Mouse (Mus musculus): ENCODE results near the gene Zfp969. TPM values are rescaled to one million over a fixed set of nuclear protein-coding genes. Genes with fewer than 3 reads are reported as not detected.
"Not testable (repeated sequence)": the region's sequence is repeated elsewhere in the genome, so short reads cannot be mapped to it uniquely, and the experiment has no call there.

Gene Zfp969
- polyA plus RNA-seq (2015; fragmentation: Nextera tagmentation; extraction: Ambion mirVana) = 11.8 and 12.4 TPM in 2 replicates

DNA sequence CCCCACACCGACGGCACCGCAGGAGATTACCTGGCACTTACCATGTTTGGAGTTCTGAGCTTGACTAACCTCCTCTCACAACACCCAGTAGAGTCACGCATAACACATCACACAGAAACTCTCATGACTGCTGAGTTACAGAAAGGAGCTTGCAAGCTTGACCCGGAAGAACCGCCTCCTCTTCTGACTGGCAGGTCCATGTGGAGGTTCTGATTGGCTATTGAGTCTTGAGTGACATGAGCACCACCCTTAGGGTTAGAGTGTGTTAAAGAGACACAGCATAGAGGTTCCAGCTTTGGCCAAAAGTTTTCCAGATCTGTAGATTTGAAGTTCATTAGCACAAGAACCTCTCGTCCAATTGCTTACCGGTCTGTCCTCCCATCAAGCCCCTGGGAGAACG, at the start of gene Zfp969:
Gene Zfp969 (minus strand): TSS at position 101 of the 400 bp plus-strand sequence.
- H3K27me3 ChIP-seq; H3K27ac ChIP-seq; ATAC-seq (ENCODE audit: low FRiP score); H3K9ac ChIP-seq; H3K9me3 ChIP-seq; H3K4me1 ChIP-seq (replicated peaks); H3K4me2 ChIP-seq; H3K4me3 ChIP-seq; H3K36me3 ChIP-seq: not testable (repeated sequence)
- WGBS = no CpG with 5 or more reads among the region's 9 CpGs

DNA sequence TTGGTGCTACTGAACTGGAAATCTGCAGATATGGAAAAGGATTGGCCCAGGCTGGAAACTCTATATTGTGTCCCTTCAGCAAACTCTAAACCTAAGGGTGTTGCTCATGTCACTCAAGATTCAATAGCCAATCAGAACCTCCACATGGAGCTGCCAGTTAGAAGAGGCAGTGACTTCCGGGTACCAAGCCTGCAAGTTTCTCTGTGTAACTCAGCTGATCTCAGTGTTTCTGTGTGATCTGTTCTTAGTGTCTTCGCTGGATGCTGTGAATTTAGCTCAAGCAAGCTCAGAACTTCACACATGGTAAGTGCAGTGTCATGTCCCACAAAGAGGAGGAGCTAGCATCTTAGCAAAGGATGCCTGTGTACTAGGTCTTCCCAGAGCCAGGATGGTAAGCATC, 37.8 kb upstream of the Zfp969 start, which contains the start of gene Gm2007:
Gene Gm2007 (plus strand): TSS at position 301 of the 400 bp plus-strand sequence.
- not testable (repeated sequence) for H3K4me1 ChIP-seq (replicated peaks); H3K4me2 ChIP-seq; H3K36me3 ChIP-seq; H3K9ac ChIP-seq; H3K9me3 ChIP-seq; H3K27ac ChIP-seq; H3K27me3 ChIP-seq; ATAC-seq (ENCODE audit: low FRiP score); H3K4me3 ChIP-seq
- no CpG with 5 or more reads among the region's 2 CpGs for WGBS

DNA sequence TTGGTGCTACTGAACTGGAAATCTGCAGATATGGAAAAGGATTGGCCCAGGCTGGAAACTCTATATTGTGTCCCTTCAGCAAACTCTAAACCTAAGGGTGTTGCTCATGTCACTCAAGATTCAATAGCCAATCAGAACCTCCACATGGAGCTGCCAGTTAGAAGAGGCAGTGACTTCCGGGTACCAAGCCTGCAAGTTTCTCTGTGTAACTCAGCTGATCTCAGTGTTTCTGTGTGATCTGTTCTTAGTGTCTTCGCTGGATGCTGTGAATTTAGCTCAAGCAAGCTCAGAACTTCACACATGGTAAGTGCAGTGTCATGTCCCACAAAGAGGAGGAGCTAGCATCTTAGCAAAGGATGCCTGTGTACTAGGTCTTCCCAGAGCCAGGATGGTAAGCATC, 59.8 kb downstream of the Zfp969 start, which contains the start of gene Gm11007:
Gene Gm11007 (plus strand): TSS at position 301 of the 400 bp plus-strand sequence.
- no CpG with 5 or more reads among the region's 2 CpGs for WGBS

More for the DNA sequence above, 59.8 kb downstream of the Zfp969 start, which contains the start of gene Gm11007:
- not testable (repeated sequence) for H3K27me3 ChIP-seq; H3K36me3 ChIP-seq; H3K4me2 ChIP-seq; H3K27ac ChIP-seq; ATAC-seq (ENCODE audit: low FRiP score); H3K4me1 ChIP-seq (replicated peaks); H3K4me3 ChIP-seq; H3K9me3 ChIP-seq; H3K9ac ChIP-seq

Other genes with a start within 250 kb of the Zfp969 start
- 6.6 and 6.8 TPM in 2 replicates for gene Zfp965, start 233.7 kb downstream of the Zfp969 start, polyA plus RNA-seq (2015; fragmentation: Nextera tagmentation; extraction: Ambion mirVana)
- not detected in 2 replicates for gene Gm11007, start 59.7 kb downstream of the Zfp969 start, polyA plus RNA-seq (2015; fragmentation: Nextera tagmentation; extraction: Ambion mirVana)
- gene Gm2007, start 37.9 kb upstream of the Zfp969 start, polyA plus RNA-seq (2015; fragmentation: Nextera tagmentation; extraction: Ambion mirVana) = not detected in 2 replicates
- 2.4 and 2.7 TPM in 2 replicates for gene Gm14288, start 97.4 kb upstream of the Zfp969 start, polyA plus RNA-seq (2015; fragmentation: Nextera tagmentation; extraction: Ambion mirVana)
- 26.3 and 27.2 TPM in 2 replicates for gene Gm6710, start 165.6 kb upstream of the Zfp969 start, polyA plus RNA-seq (2015; fragmentation: Nextera tagmentation; extraction: Ambion mirVana)
- gene Zfp966, start 227.5 kb upstream of the Zfp969 start, polyA plus RNA-seq (2015; fragmentation: Nextera tagmentation; extraction: Ambion mirVana) = 2.2 and 2.5 TPM in 2 replicates

Measured in hindbrain, embryonic 13.5 days (tissue).